Mouse (Mus musculus) lung, embryonic 15.5 days (tissue): ENCODE results near the gene Olfr1037. TPM values are rescaled to one million over a fixed set of nuclear protein-coding genes. Genes with fewer than 3 reads are reported as not detected.
"Not testable (repeated sequence)": the region's sequence is repeated elsewhere in the genome, so short reads cannot be mapped to it uniquely, and the experiment has no call there.

ENCODE experiments used
- ATAC-seq: fragments of 200-750 bp; cut with Nextera tagmentation; 2 replicates; pipeline ENCODE4 v1.8.0; 2017; ENCODE audit warnings: moderate number of reproducible peaks, borderline replicate concordance; ENCODE audit not compliant: low FRiP score, low TSS enrichment; ENCODE audit errors: extremely low read depth
- H3K27ac ChIP-seq: fragments of 300-500 bp; sonication (generic); 2 replicates; pipeline ENCODE4 v1.5.1; 2015; ENCODE audit warnings: moderate library complexity, mild to moderate bottlenecking, inconsistent platforms
- H3K27me3 ChIP-seq: fragments of 300-500 bp; sonication (generic); 2 replicates; pipeline ENCODE4 v1.6.1; 2015; ENCODE audit warnings: inconsistent platforms
- H3K36me3 ChIP-seq: fragments of 300-500 bp; sonication (generic); 2 replicates; pipeline ENCODE4 v1.6.1; 2015; ENCODE audit warnings: inconsistent platforms
- H3K4me1 ChIP-seq: fragments of 300-500 bp; sonication (generic); 2 replicates; pipeline ENCODE4 v1.6.1; 2015; ENCODE audit warnings: inconsistent platforms
- H3K4me2 ChIP-seq: fragments of 300-500 bp; sonication (generic); 2 replicates; pipeline ENCODE4 v1.6.1; 2015; ENCODE audit warnings: inconsistent platforms, mild to moderate bottlenecking, moderate library complexity
- H3K4me3 ChIP-seq: fragments of 300-500 bp; sonication (generic); 2 replicates; pipeline ENCODE4 v1.5.1; 2015; ENCODE audit warnings: mild to moderate bottlenecking, inconsistent platforms
- H3K9ac ChIP-seq: fragments of 300-500 bp; sonication (generic); 2 replicates; pipeline ENCODE4 v1.6.1; 2015; ENCODE audit warnings: inconsistent platforms
- H3K9me3 ChIP-seq: fragments of 300-500 bp; sonication (generic); 2 replicates; pipeline ENCODE4 v1.6.1; 2016; ENCODE audit warnings: inconsistent platforms
- WGBS: fragments of 180-500 bp; shearing (Covaris S2); methylation state at CpG from one replicate; pipeline ENCODE4 v1.1.7; 2015; 5-methylcytosine and 5-hydroxymethylcytosine counted together
- polyA plus RNA-seq: library from polyadenylated mRNA; unstranded; fragments of >200 nt; fragmentation: Nextera tagmentation; extraction: Ambion mirVana; gene quantifications from 2 replicates; pipeline ENCODE4 v1.2.1, GENCODE M21; 2015

The Olfr1037 gene
- polyA plus RNA-seq = not detected in 2 replicates

- 88% methylated on average over 2 of the region's 2 CpGs for WGBS
- no peak within 1 kb of the TSS for H3K27ac ChIP-seq
- no peaks in the 10 kb centered on the region for H3K27me3 ChIP-seq
- H3K4me3 ChIP-seq = no peak within 1 kb of the TSS
- no peaks in the 10 kb centered on the region for H3K9me3 ChIP-seq
- H3K4me1 ChIP-seq = no peaks in the 10 kb centered on the region
- no peaks in the 10 kb centered on the region for H3K36me3 ChIP-seq
- H3K9ac ChIP-seq = no peak within 1 kb of the TSS
- no peak for ATAC-seq
- no peak within 1 kb of the TSS for H3K4me2 ChIP-seq
These were observed at the start of gene Olfr1037 for GRCm38 (mm10) chr2:86087285-86087684. Gene Olfr1037 (minus strand): TSS chr2:86087385.

- H3K4me1 ChIP-seq = no peaks in the 10 kb centered on the region
- H3K4me2 ChIP-seq = no peak within 1 kb of the TSS
- no peak for ATAC-seq
- H3K9me3 ChIP-seq = no peaks in the 10 kb centered on the region
- H3K27me3 ChIP-seq = no peaks in the 10 kb centered on the region
- no peak within 1 kb of the TSS for H3K9ac ChIP-seq
- WGBS = 96% methylated on average over 1 of the region's 1 CpGs
- H3K27ac ChIP-seq = no peak within 1 kb of the TSS
- H3K4me3 ChIP-seq = no peak within 1 kb of the TSS
- H3K36me3 ChIP-seq = no peaks in the 10 kb centered on the region
These were observed 48.6 kb upstream of the Olfr1037 start, which contains the start of gene Olfr1039 for GRCm38 (mm10) chr2:86135828-86136227. Gene Olfr1039 (minus strand): TSS chr2:86135928.

- not testable (repeated sequence) for H3K9me3 ChIP-seq, ATAC-seq, H3K4me1 ChIP-seq, H3K27me3 ChIP-seq, H3K9ac ChIP-seq, H3K4me3 ChIP-seq, H3K27ac ChIP-seq, H3K36me3 ChIP-seq, H3K4me2 ChIP-seq
- 88% methylated on average over 1 of the region's 1 CpGs for WGBS
These were observed 6.7 kb downstream of the Olfr1037 start for GRCm38 (mm10) chr2:86080478-86080877.

GRCm38 (mm10) chr2:86073692-86074091, 13.5 kb downstream of the Olfr1037 start, which contains the start of gene Olfr1036:
Gene Olfr1036 (plus strand): TSS chr2:86073992.
- H3K4me1 ChIP-seq, H3K27me3 ChIP-seq, H3K4me3 ChIP-seq: not testable (repeated sequence)

GRCm38 (mm10) chr2:86070189-86070588, 17.0 kb downstream of the Olfr1037 start:
- WGBS = 91% methylated on average over 8 of the region's 8 CpGs
- no peak for ATAC-seq
- Histone ChIP-seq H3K36me3 (no peaks in the 10 kb centered on the region), H3K4me3 (no peak overlapping the region), H3K9me3 (no peaks in the 10 kb centered on the region), H3K9ac (no peak overlapping the region), H3K4me2 (no peak overlapping the region), H3K27me3 (no peaks in the 10 kb centered on the region), H3K27ac (no peak overlapping the region), H3K4me1 (no peaks in the 10 kb centered on the region)

More at GRCm38 (mm10) chr2:86073692-86074091, 13.5 kb downstream of the Olfr1037 start, which contains the start of gene Olfr1036:
- H3K9ac ChIP-seq, H3K27ac ChIP-seq, H3K36me3 ChIP-seq, H3K4me2 ChIP-seq, ATAC-seq, H3K9me3 ChIP-seq: not testable (repeated sequence)

- H3K4me3 ChIP-seq, H3K27me3 ChIP-seq, H3K4me2 ChIP-seq, H3K27ac ChIP-seq, ATAC-seq, H3K4me1 ChIP-seq, H3K36me3 ChIP-seq, H3K9me3 ChIP-seq, H3K9ac ChIP-seq: not testable (repeated sequence)
- WGBS = 94% methylated on average over 2 of the region's 2 CpGs
These were observed 23.4 kb downstream of the Olfr1037 start for GRCm38 (mm10) chr2:86063766-86064165.

GRCm38 (mm10) chr2:86050777-86051176, 36.4 kb downstream of the Olfr1037 start:
- not testable (repeated sequence) for H3K27ac ChIP-seq, H3K9ac ChIP-seq, H3K4me3 ChIP-seq, H3K9me3 ChIP-seq, H3K27me3 ChIP-seq, H3K4me1 ChIP-seq, H3K36me3 ChIP-seq, ATAC-seq, H3K4me2 ChIP-seq

GRCm38 (mm10) chr2:86045561-86045960, 41.6 kb downstream of the Olfr1037 start, which contains the start of gene Olfr1034:
Gene Olfr1034 (plus strand): TSS chr2:86045861.
- H3K27me3 ChIP-seq = no peaks in the 10 kb centered on the region
- no peaks in the 10 kb centered on the region for H3K36me3 ChIP-seq
- no peak within 1 kb of the TSS for H3K27ac ChIP-seq
- H3K9me3 ChIP-seq = no peaks in the 10 kb centered on the region
- no peak within 1 kb of the TSS for H3K4me3 ChIP-seq
- H3K4me1 ChIP-seq = no peaks in the 10 kb centered on the region
- no peak within 1 kb of the TSS for H3K9ac ChIP-seq
- H3K4me2 ChIP-seq = no peak within 1 kb of the TSS
- no peak for ATAC-seq

Other genes starting within 250 kb of the Olfr1037 start
- not detected in 2 replicates for gene Olfr1019, start 241.9 kb downstream of the Olfr1037 start, polyA plus RNA-seq
- not detected in 2 replicates for gene Olfr1020, start 240.4 kb downstream of the Olfr1037 start, polyA plus RNA-seq
- not detected in 2 replicates for gene Olfr1022, start 218.8 kb downstream of the Olfr1037 start, polyA plus RNA-seq
- not detected in 2 replicates for gene Olfr1023, start 201.7 kb downstream of the Olfr1037 start, polyA plus RNA-seq
- gene Olfr1024, start 182.3 kb downstream of the Olfr1037 start, polyA plus RNA-seq = not detected in 2 replicates
- not detected in 2 replicates for gene Olfr1025-ps1, start 172.2 kb downstream of the Olfr1037 start, polyA plus RNA-seq
- gene Olfr1026, start 165.8 kb downstream of the Olfr1037 start, polyA plus RNA-seq = not detected in 2 replicates
- gene Olfr1028, start 136.9 kb downstream of the Olfr1037 start, polyA plus RNA-seq = not detected in 2 replicates
- gene Olfr1029, start 113.5 kb downstream of the Olfr1037 start, polyA plus RNA-seq = not detected in 2 replicates
- not detected in 2 replicates for gene Olfr1030, start 108.1 kb downstream of the Olfr1037 start, polyA plus RNA-seq
- gene Olfr1031, start 97.1 kb downstream of the Olfr1037 start, polyA plus RNA-seq = not detected in 2 replicates
- gene Olfr1032, start 81.8 kb downstream of the Olfr1037 start, polyA plus RNA-seq = not detected in 2 replicates
- gene Olfr1033, start 66.8 kb downstream of the Olfr1037 start, polyA plus RNA-seq = 2.3 and 3.1 TPM in 2 replicates
- not detected in 2 replicates for gene Olfr1034, start 41.5 kb downstream of the Olfr1037 start, polyA plus RNA-seq
- not detected in 2 replicates for gene Olfr1036, start 13.4 kb downstream of the Olfr1037 start, polyA plus RNA-seq
- gene Olfr1039, start 48.5 kb upstream of the Olfr1037 start, polyA plus RNA-seq = not detected in 2 replicates
- not detected in 2 replicates for gene Olfr1040, start 59.3 kb upstream of the Olfr1037 start, polyA plus RNA-seq
- not detected in 2 replicates for gene Olfr1042, start 74.5 kb upstream of the Olfr1037 start, polyA plus RNA-seq
- not detected in 2 replicates for gene Olfr1043, start 80.1 kb upstream of the Olfr1037 start, polyA plus RNA-seq
- not detected in 2 replicates for gene Olfr1044, start 90.4 kb upstream of the Olfr1037 start, polyA plus RNA-seq
- not detected in 2 replicates for gene Olfr52, start 98.3 kb upstream of the Olfr1037 start, polyA plus RNA-seq
- not detected in 2 replicates for gene Olfr1045, start 115.6 kb upstream of the Olfr1037 start, polyA plus RNA-seq
- gene Olfr1046, start 131.9 kb upstream of the Olfr1037 start, polyA plus RNA-seq = not detected in 2 replicates
- not detected in 2 replicates for gene Olfr1047, start 144.0 kb upstream of the Olfr1037 start, polyA plus RNA-seq
- not detected in 2 replicates for gene Olfr1048, start 152.9 kb upstream of the Olfr1037 start, polyA plus RNA-seq
- not detected in 2 replicates for gene Olfr1049, start 170.9 kb upstream of the Olfr1037 start, polyA plus RNA-seq
- not detected in 2 replicates for gene Olfr1051, start 191.7 kb upstream of the Olfr1037 start, polyA plus RNA-seq
- gene Olfr1052, start 205.1 kb upstream of the Olfr1037 start, polyA plus RNA-seq = not detected in 2 replicates
- gene Olfr1053, start 227.9 kb upstream of the Olfr1037 start, polyA plus RNA-seq = not detected in 2 replicates
- not detected in 2 replicates for gene Olfr1054, start 248.0 kb upstream of the Olfr1037 start, polyA plus RNA-seq